Mouse (Mus musculus) cerebellum, adult 2 months (tissue): ENCODE data around the gene Lyz1. TPM values are rescaled to one million over a fixed set of nuclear protein-coding genes. Genes with fewer than 3 reads are reported as not detected.
"Not testable (repeated sequence)": the region's sequence is repeated elsewhere in the genome, so short reads cannot be mapped to it uniquely, and the experiment has no call there.

ENCODE experiments used
- DNase-seq, 2 experiments: peaks; one replicate each; pipeline ENCODE4 v3.0.0; 2021
- H3K27ac ChIP-seq: fragments of 200-500 bp; 2 replicates; pipeline ENCODE4 v1.5.1; 2012; ENCODE audit warnings: low read length, control low read depth, inconsistent platforms; ENCODE audit not compliant: insufficient read depth
- H3K27me3 ChIP-seq: fragments of 200-500 bp; 2 replicates; pipeline ENCODE4 v1.6.1; 2012; ENCODE audit warnings: inconsistent platforms, mild to moderate bottlenecking, low read length, moderate library complexity; ENCODE audit not compliant: control insufficient read depth, insufficient read depth
- H3K4me1 ChIP-seq: fragments of 200-500 bp; 2 replicates; pipeline ENCODE4 v1.6.1; 2011; ENCODE audit warnings: low read length; ENCODE audit not compliant: control insufficient read depth, insufficient read depth
- H3K4me3 ChIP-seq: fragments of 200-500 bp; replicated peaks from 2 replicates; pipeline ENCODE3; 2011; ENCODE audit warnings: mild to moderate bottlenecking, low read depth, low read length, control low read depth; ENCODE audit not compliant: insufficient read depth
- CTCF ChIP-seq: fragments of 200-500 bp; IDR thresholded peaks from 2 replicates; pipeline ENCODE4 v1.5.1; 2011; ENCODE audit warnings: low read depth, mild to moderate bottlenecking, control low read depth, low read length, moderate library complexity, borderline replicate concordance; ENCODE audit not compliant: insufficient read depth
- POLR2A ChIP-seq: fragments of 200-500 bp; IDR thresholded peaks from 2 replicates; pipeline ENCODE4 v1.6.1; 2011; ENCODE audit warnings: low read length, control low read depth, borderline replicate concordance; ENCODE audit not compliant: insufficient read depth
- WGBS: fragments of 180-500 bp; shearing (Covaris S2); methylation state at CpG from one replicate; pipeline ENCODE4 v1.1.7; 2018; 5-methylcytosine and 5-hydroxymethylcytosine counted together
- polyA plus RNA-seq: library from polyadenylated mRNA; depleted of rRNA; stranded (reverse); fragments of >200 nt; gene quantifications from 2 replicates; pipeline ENCODE4 v1.2.3, GENCODE M21; 2012

The Lyz1 gene
- polyA plus RNA-seq, 1 experiment, result 0.13 TPM

DNA sequence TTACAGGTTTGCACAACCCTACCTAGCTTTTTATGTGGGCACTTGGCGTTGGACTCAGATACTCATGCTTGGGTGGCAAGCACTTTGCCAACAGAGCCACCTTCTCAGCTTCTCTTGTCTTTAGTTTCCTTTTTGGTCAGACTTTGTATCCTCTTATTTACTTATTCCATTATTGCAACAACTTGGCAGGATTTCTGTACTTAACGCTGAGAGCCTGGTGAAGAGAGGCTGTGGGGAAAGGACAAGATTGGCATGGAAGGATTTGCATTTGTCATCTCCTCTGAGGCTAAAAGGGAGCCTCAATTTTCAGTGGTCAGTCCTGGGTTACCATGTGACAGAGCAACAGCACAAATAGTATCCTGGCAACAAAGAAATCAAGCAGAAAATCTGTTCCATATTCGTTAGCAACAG is 27.9 kb upstream of the Lyz1 start:
- DNase-seq, result no peak
- Histone ChIP-seq H3K27ac (no peak overlapping the region), H3K27me3 (no peaks in the 10 kb centered on the region), H3K4me1 (no peaks in the 10 kb centered on the region), H3K4me3 (no peak overlapping the region)
- TF ChIP-seq CTCF, result no peak
- TF ChIP-seq POLR2A, result no peak
- WGBS, result 44% methylated on average over 3 of the region's 3 CpGs

- TF ChIP-seq POLR2A (no peak), CTCF (no peak)
- no peak for DNase-seq
- no peak overlapping the region for H3K27ac ChIP-seq
- no peaks in the 10 kb centered on the region for H3K27me3 ChIP-seq
- H3K4me3 ChIP-seq, result no peak overlapping the region
- H3K4me1 ChIP-seq, result no peaks in the 10 kb centered on the region
- WGBS, result 85% methylated on average over 11 of the region's 11 CpGs
Observed at GRCm38 (mm10) chr10:117316391-117316790, 23.7 kb upstream of the Lyz1 start.

DNA sequence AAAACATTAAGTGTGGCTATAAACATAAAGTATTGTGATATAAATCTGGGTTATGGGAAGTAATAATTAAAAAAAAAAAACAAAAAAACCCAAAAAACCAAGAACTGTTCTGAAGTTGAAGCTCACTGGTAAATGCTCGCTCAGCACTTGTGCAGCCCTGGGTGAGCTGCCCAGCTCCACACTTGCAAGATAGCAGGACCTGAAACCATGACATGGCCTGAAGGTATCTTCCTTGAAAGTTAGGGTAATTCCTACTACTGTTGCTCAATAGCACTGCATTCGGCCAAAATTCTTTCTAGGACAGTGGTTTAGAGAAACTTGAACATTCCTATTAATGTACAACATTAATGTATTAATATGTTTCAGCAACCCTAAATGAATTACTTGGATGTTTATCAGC is 20.5 kb upstream of the Lyz1 start:
- no peak for DNase-seq
- no peaks in the 10 kb centered on the region for H3K27me3 ChIP-seq
- TF ChIP-seq POLR2A (no peak), CTCF (no peak)
- H3K4me1 ChIP-seq, result no peaks in the 10 kb centered on the region
- H3K27ac ChIP-seq, result no peak overlapping the region
- no peak overlapping the region for H3K4me3 ChIP-seq
- WGBS, result 93% methylated on average over 2 of the region's 2 CpGs

DNA sequence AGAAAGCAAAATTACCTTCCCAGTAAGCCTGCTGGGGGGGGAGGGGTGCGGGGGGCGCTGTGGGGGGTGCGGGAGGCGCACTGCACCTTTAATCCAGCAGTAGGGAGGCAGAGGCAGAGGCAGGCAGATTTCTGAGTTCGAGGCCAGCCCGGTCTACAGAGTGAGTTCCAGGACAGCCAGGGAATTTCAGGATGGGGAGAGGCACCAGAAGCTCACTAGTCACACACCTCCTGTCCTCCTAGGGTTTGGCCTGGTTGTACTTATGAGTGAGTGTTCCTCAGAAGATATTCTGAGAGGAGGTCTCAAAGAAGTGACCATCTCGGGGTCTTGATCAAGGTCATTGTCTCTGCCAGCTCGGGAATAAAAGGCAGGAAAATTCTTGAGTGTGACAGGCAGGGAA is 19.5 kb upstream of the Lyz1 start:
- no peak overlapping the region for H3K27ac ChIP-seq
- no peak overlapping the region for H3K4me3 ChIP-seq
- H3K4me1 ChIP-seq, result no peaks in the 10 kb centered on the region
- H3K27me3 ChIP-seq, result no peaks in the 10 kb centered on the region
- no peak for DNase-seq
- TF ChIP-seq CTCF (no peak), POLR2A (no peak)
- WGBS, result 77% methylated on average over 8 of the region's 8 CpGs

DNA sequence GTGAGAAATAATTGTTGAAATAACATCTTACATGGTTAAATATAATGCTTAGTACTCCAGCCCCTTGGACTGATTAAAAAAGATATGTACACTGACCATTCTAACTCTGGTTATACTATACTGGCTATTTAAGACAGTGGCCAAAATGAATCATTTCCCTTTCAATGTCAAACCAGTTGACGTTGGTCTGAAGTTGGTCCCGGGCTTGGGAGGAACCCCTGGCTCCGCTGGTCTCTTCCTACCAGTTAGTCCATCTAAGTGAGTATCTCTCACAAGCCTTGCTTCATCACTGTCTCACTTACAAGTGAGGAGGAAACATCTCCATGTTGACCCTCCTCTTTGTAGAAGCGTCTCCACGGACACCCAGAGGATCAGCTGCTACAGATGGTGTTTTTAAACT is 11.7 kb upstream of the Lyz1 start:
- Histone ChIP-seq H3K27me3 (no peaks in the 10 kb centered on the region), H3K4me1 (no peaks in the 10 kb centered on the region), H3K27ac (no peak overlapping the region), H3K4me3 (no peak overlapping the region)
- WGBS, result 90% methylated on average over 5 of the region's 5 CpGs
- no peak for DNase-seq
- no peak for TF ChIP-seq POLR2A
- TF ChIP-seq CTCF, result no peak

- Histone ChIP-seq H3K4me1 (no peaks in the 10 kb centered on the region), H3K4me3 (no peak overlapping the region), H3K27ac (no peak overlapping the region), H3K27me3 (no peaks in the 10 kb centered on the region)
- DNase-seq, result no peak
- 92% methylated on average over 1 of the region's 1 CpGs for WGBS
- TF ChIP-seq CTCF, result no peak
- no peak for TF ChIP-seq POLR2A
Observed at GRCm38 (mm10) chr10:117301688-117302087, 9.0 kb upstream of the Lyz1 start.

DNA sequence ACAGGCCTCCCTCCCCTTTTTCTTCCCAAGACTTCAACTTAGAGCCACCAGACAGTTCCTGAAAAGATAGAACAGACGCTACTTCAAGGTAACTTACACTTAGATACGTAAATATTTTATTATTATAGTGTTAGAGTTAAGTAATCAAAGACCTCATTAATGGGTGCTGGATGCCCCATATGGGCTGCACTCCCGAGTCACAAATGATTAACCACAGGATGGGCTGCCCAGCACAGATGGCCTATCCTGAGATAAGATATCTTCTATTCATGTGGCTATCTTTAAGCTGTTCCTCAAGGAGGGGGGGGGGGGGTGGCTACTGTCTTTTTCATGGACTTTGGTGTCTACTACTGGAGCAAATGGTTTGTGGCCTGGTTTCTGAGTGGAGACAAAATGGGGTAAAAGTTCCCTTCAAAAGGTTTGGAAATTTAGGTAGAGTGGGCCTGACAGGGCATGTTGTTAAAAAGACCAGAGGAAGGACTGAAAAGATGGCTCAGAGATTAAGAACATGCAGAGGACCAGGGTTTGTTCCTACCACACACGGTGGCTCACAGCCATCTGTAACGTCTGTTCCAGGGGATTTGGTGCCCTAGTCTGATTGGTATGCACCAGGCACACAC is 7.3 kb upstream of the Lyz1 start:
- Histone ChIP-seq H3K4me3 (no peak overlapping the region), H3K4me1 (no peaks in the 10 kb centered on the region), H3K27me3 (no peaks in the 10 kb centered on the region), H3K27ac (no peak overlapping the region)
- WGBS, result 80% methylated on average over 5 of the region's 5 CpGs
- DNase-seq, result no peak
- TF ChIP-seq POLR2A, result no peak
- TF ChIP-seq CTCF, result no peak

- no peaks in the 10 kb centered on the region for H3K4me1 ChIP-seq
- whole genome bisulfite sequencing, result 83% methylated on average over 4 of the region's 4 CpGs
- no peak for TF ChIP-seq CTCF
- no peak for TF ChIP-seq POLR2A
- no peak for DNase-seq
- no peak overlapping the region for H3K27ac ChIP-seq
- no peaks in the 10 kb centered on the region for H3K27me3 ChIP-seq
- no peak overlapping the region for H3K4me3 ChIP-seq
Observed at GRCm38 (mm10) chr10:117299106-117299505, 6.4 kb upstream of the Lyz1 start.

GRCm38 (mm10) chr10:117298336-117298735 is 5.7 kb upstream of the Lyz1 start:
- Histone ChIP-seq H3K4me1 (no peaks in the 10 kb centered on the region), H3K27ac (no peak overlapping the region), H3K4me3 (no peak overlapping the region), H3K27me3 (no peaks in the 10 kb centered on the region)
- WGBS, result 83% methylated on average over 6 of the region's 6 CpGs
- TF ChIP-seq POLR2A, result no peak
- no peak for TF ChIP-seq CTCF
- no peak for DNase-seq

DNA sequence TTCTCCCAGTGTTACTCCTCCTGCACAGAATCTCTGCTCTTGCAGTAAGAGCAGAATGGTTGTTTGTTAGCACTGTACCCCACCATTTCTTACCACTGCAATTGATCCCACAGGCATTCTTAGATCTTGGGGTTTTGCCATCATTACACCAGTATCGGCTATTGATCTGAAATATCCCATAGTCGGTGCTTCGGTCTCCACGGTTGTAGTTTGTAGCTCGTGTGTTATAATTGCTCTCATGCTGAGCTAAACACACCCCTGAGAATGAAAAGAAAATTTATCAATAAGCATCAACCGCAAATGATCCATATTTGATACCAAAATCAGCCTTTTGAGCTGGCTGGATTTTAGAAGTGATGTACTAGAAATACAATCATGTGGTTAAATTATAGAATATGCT is 1.7 kb downstream of the Lyz1 start:
- 86% methylated on average over 6 of the region's 6 CpGs for WGBS
- not testable (repeated sequence) for DNase-seq, H3K4me3 ChIP-seq, H3K4me1 ChIP-seq, H3K27ac ChIP-seq, H3K27me3 ChIP-seq
